Mouse (Mus musculus): ENCODE measurements at regions not wholly inside any gene's neighbourhood (a gene's known extent, or its start where the extent isn't known, plus 50 kb on each side); places are given as distances from the start of the nearest gene placed in this dataset.

- H3K4me2 ChIP-seq (ENCODE audit: low read depth, low read length) = no peak overlapping the region
- H3K27ac ChIP-seq (replicated peaks; ENCODE audit: low read depth, low read length) = no peak overlapping the region
- no peak overlapping the region for H3K4me3 ChIP-seq (ENCODE audit: low read depth, low read length)
- no peak overlapping the region for H3K9ac ChIP-seq (ENCODE audit: low read depth, low read length)
- peaks cover 16% of the 10 kb centered on the region for H3K4me1 ChIP-seq (ENCODE audit: control insufficient read depth, insufficient read depth, low read length)
- H3K9me3 ChIP-seq (ENCODE audit: control insufficient read depth, low read length) = no peaks in the 10 kb centered on the region
- ATAC-seq (ENCODE audit: low read depth) (no peak), DNase-seq (ENCODE audit: low spot score) (no peak)
- no peaks in the 10 kb centered on the region for H3K36me3 ChIP-seq (ENCODE audit: control insufficient read depth, insufficient read depth, low read length)
- no peaks in the 10 kb centered on the region for H3K27me3 ChIP-seq (replicated peaks; ENCODE audit: control insufficient read depth, insufficient read depth, low read length)
- WGBS = 36% methylated on average over 4 of the region's 4 CpGs
These were observed 346.1 kb downstream of the Ptpru start for GRCm38 (mm10) chr4:131491960-131492359.

- Histone ChIP-seq H3K27ac (replicated peaks; ENCODE audit: low read depth, low read length) (no peak overlapping the region), H3K9ac (ENCODE audit: low read depth, low read length) (no peak overlapping the region), H3K4me1 (ENCODE audit: control insufficient read depth, insufficient read depth, low read length) (peaks cover 10% of the 10 kb centered on the region), H3K4me3 (ENCODE audit: low read depth, low read length) (no peak overlapping the region), H3K9me3 (ENCODE audit: control insufficient read depth, low read length) (no peaks in the 10 kb centered on the region), H3K27me3 (replicated peaks; ENCODE audit: control insufficient read depth, insufficient read depth, low read length) (no peaks in the 10 kb centered on the region), H3K36me3 (ENCODE audit: control insufficient read depth, insufficient read depth, low read length) (no peaks in the 10 kb centered on the region), H3K4me2 (ENCODE audit: low read depth, low read length) (no peak overlapping the region)
- 74% methylated on average over 4 of the region's 4 CpGs for WGBS
- no peak for ATAC-seq (ENCODE audit: low read depth)
- DNase-seq (ENCODE audit: low spot score) = no peak
These were observed 344.4 kb downstream of the Ptpru start for GRCm38 (mm10) chr4:131493726-131494125.

- H3K27ac ChIP-seq (replicated peaks; ENCODE audit: low read depth, low read length) = no peak overlapping the region
These were observed 341.2 kb downstream of the Ptpru start for GRCm38 (mm10) chr4:131496900-131497299.

GRCm38 (mm10) chr4:131500928-131501650, 337.0 kb downstream of the Ptpru start:
- DNase-seq (ENCODE audit: low spot score) (no peak), ATAC-seq (ENCODE audit: low read depth) (no peak)
- H3K4me3 ChIP-seq (ENCODE audit: low read depth, low read length) = no peak overlapping the region
- H3K9ac ChIP-seq (ENCODE audit: low read depth, low read length) = no peak overlapping the region
- H3K4me1 ChIP-seq (ENCODE audit: control insufficient read depth, insufficient read depth, low read length) = peaks cover 4% of the 10 kb centered on the region; the same call in 1 of the 2 replicates
- WGBS = 76% methylated on average over 10 of the region's 10 CpGs
- H3K27me3 ChIP-seq (replicated peaks; ENCODE audit: control insufficient read depth, insufficient read depth, low read length) = no peaks in the 10 kb centered on the region
- H3K9me3 ChIP-seq (ENCODE audit: control insufficient read depth, low read length) = no peaks in the 10 kb centered on the region
- H3K4me2 ChIP-seq (ENCODE audit: low read depth, low read length) = no peak overlapping the region
- H3K36me3 ChIP-seq (ENCODE audit: control insufficient read depth, insufficient read depth, low read length) = no peaks in the 10 kb centered on the region
- H3K27ac ChIP-seq (replicated peaks; ENCODE audit: low read depth, low read length) = no peak overlapping the region

More at GRCm38 (mm10) chr4:131496900-131497299, 341.2 kb downstream of the Ptpru start:
- Histone ChIP-seq H3K9me3 (ENCODE audit: control insufficient read depth, low read length) (no peaks in the 10 kb centered on the region), H3K9ac (ENCODE audit: low read depth, low read length) (no peak overlapping the region), H3K27me3 (replicated peaks; ENCODE audit: control insufficient read depth, insufficient read depth, low read length) (no peaks in the 10 kb centered on the region), H3K4me2 (ENCODE audit: low read depth, low read length) (no peak overlapping the region), H3K4me3 (ENCODE audit: low read depth, low read length) (no peak overlapping the region), H3K4me1 (ENCODE audit: control insufficient read depth, insufficient read depth, low read length) (peaks cover 4% of the 10 kb centered on the region; the same call in 1 of the 2 replicates), H3K36me3 (ENCODE audit: control insufficient read depth, insufficient read depth, low read length) (no peaks in the 10 kb centered on the region)
- WGBS = 22% methylated on average over 5 of the region's 5 CpGs
- ATAC-seq (ENCODE audit: low read depth) = peak; percentile 63; the same call in 1 of the 2 replicates
- peak; percentile 86 for DNase-seq (ENCODE audit: low spot score)

GRCm38 (mm10) chr4:131508154-131508553, 329.9 kb downstream of the Ptpru start:
- no peaks in the 10 kb centered on the region for H3K9me3 ChIP-seq (ENCODE audit: control insufficient read depth, low read length)
- WGBS = 64% methylated on average over 7 of the region's 7 CpGs
- H3K27me3 ChIP-seq (replicated peaks; ENCODE audit: control insufficient read depth, insufficient read depth, low read length) = no peaks in the 10 kb centered on the region
- ATAC-seq (ENCODE audit: low read depth) (no peak), DNase-seq (ENCODE audit: low spot score) (no peak)
- no peaks in the 10 kb centered on the region for H3K36me3 ChIP-seq (ENCODE audit: control insufficient read depth, insufficient read depth, low read length)
- no peak overlapping the region for H3K4me2 ChIP-seq (ENCODE audit: low read depth, low read length)
- no peak overlapping the region for H3K9ac ChIP-seq (ENCODE audit: low read depth, low read length)
- no peak overlapping the region for H3K27ac ChIP-seq (replicated peaks; ENCODE audit: low read depth, low read length)
- H3K4me3 ChIP-seq (ENCODE audit: low read depth, low read length) = no peak overlapping the region
- H3K4me1 ChIP-seq (ENCODE audit: control insufficient read depth, insufficient read depth, low read length) = no peaks in the 10 kb centered on the region

GRCm38 (mm10) chr4:131511586-131511985, 326.5 kb downstream of the Ptpru start:
- Histone ChIP-seq H3K27ac (replicated peaks; ENCODE audit: low read depth, low read length) (no peak overlapping the region), H3K4me2 (ENCODE audit: low read depth, low read length) (no peak overlapping the region), H3K27me3 (replicated peaks; ENCODE audit: control insufficient read depth, insufficient read depth, low read length) (no peaks in the 10 kb centered on the region), H3K9ac (ENCODE audit: low read depth, low read length) (no peak overlapping the region), H3K36me3 (ENCODE audit: control insufficient read depth, insufficient read depth, low read length) (no peaks in the 10 kb centered on the region), H3K4me3 (ENCODE audit: low read depth, low read length) (no peak overlapping the region), H3K4me1 (ENCODE audit: control insufficient read depth, insufficient read depth, low read length) (no peaks in the 10 kb centered on the region), H3K9me3 (ENCODE audit: control insufficient read depth, low read length) (no peaks in the 10 kb centered on the region)
- 72% methylated on average over 3 of the region's 3 CpGs for WGBS
- ATAC-seq (ENCODE audit: low read depth) = no peak
- no peak for DNase-seq (ENCODE audit: low spot score)

- DNase-seq (ENCODE audit: low spot score) = no peak
These were observed 325.3 kb downstream of the Ptpru start for GRCm38 (mm10) chr4:131512768-131513167.

GRCm38 (mm10) chr4:131520636-131521306, 317.3 kb downstream of the Ptpru start:
- 79% methylated on average over 10 of the region's 10 CpGs for WGBS
- Histone ChIP-seq H3K27me3 (replicated peaks; ENCODE audit: control insufficient read depth, insufficient read depth, low read length) (no peaks in the 10 kb centered on the region), H3K9me3 (ENCODE audit: control insufficient read depth, low read length) (no peaks in the 10 kb centered on the region), H3K4me3 (ENCODE audit: low read depth, low read length) (no peak overlapping the region), H3K4me2 (ENCODE audit: low read depth, low read length) (no peak overlapping the region), H3K27ac (replicated peaks; ENCODE audit: low read depth, low read length) (no peak overlapping the region), H3K9ac (ENCODE audit: low read depth, low read length) (no peak overlapping the region), H3K4me1 (ENCODE audit: control insufficient read depth, insufficient read depth, low read length) (no peaks in the 10 kb centered on the region), H3K36me3 (ENCODE audit: control insufficient read depth, insufficient read depth, low read length) (no peaks in the 10 kb centered on the region)
- no peak for DNase-seq (ENCODE audit: low spot score)
- no peak for ATAC-seq (ENCODE audit: low read depth)

More at GRCm38 (mm10) chr4:131512768-131513167, 325.3 kb downstream of the Ptpru start:
- no peak overlapping the region for H3K4me2 ChIP-seq (ENCODE audit: low read depth, low read length)
- ATAC-seq (ENCODE audit: low read depth) = no peak
- no peaks in the 10 kb centered on the region for H3K36me3 ChIP-seq (ENCODE audit: control insufficient read depth, insufficient read depth, low read length)
- no peak overlapping the region for H3K27ac ChIP-seq (replicated peaks; ENCODE audit: low read depth, low read length)
- H3K27me3 ChIP-seq (replicated peaks; ENCODE audit: control insufficient read depth, insufficient read depth, low read length) = no peaks in the 10 kb centered on the region
- WGBS = 71% methylated on average over 7 of the region's 7 CpGs
- no peak overlapping the region for H3K4me3 ChIP-seq (ENCODE audit: low read depth, low read length)
- no peaks in the 10 kb centered on the region for H3K9me3 ChIP-seq (ENCODE audit: control insufficient read depth, low read length)
- no peak overlapping the region for H3K9ac ChIP-seq (ENCODE audit: low read depth, low read length)
- no peaks in the 10 kb centered on the region for H3K4me1 ChIP-seq (ENCODE audit: control insufficient read depth, insufficient read depth, low read length)

GRCm38 (mm10) chr4:131521307-131521651, 316.8 kb downstream of the Ptpru start:
- Histone ChIP-seq H3K4me2 (ENCODE audit: low read depth, low read length) (no peak overlapping the region), H3K36me3 (ENCODE audit: control insufficient read depth, insufficient read depth, low read length) (no peaks in the 10 kb centered on the region), H3K4me3 (ENCODE audit: low read depth, low read length) (no peak overlapping the region), H3K27ac (replicated peaks; ENCODE audit: low read depth, low read length) (no peak overlapping the region), H3K9ac (ENCODE audit: low read depth, low read length) (no peak overlapping the region), H3K27me3 (replicated peaks; ENCODE audit: control insufficient read depth, insufficient read depth, low read length) (no peaks in the 10 kb centered on the region), H3K4me1 (ENCODE audit: control insufficient read depth, insufficient read depth, low read length) (no peaks in the 10 kb centered on the region), H3K9me3 (ENCODE audit: control insufficient read depth, low read length) (no peaks in the 10 kb centered on the region)
- ATAC-seq (ENCODE audit: low read depth) (no peak), DNase-seq (ENCODE audit: low spot score) (no peak)
- WGBS = 75% methylated on average over 7 of the region's 8 CpGs

Data from embryonic facial prominence, embryonic 14.5 days (tissue).